Mouse (Mus musculus) hindbrain, postnatal 0 days (tissue): ENCODE data around the gene Nae1. TPM values are rescaled to one million over a fixed set of nuclear protein-coding genes. Genes with fewer than 3 reads are reported as not detected.
"Not testable (repeated sequence)": the region's sequence is repeated elsewhere in the genome, so short reads cannot be mapped to it uniquely, and the experiment has no call there.

Experiments
- ATAC-seq: fragments of 200-750 bp; cut with Nextera tagmentation; 2 replicates; pipeline ENCODE4 v1.8.0; 2017; ENCODE audit warnings: mild to moderate bottlenecking, moderate TSS enrichment, moderate library complexity
- DNase-seq: peaks from one replicate; pipeline ENCODE4 v3.0.0-alpha.2; 2015; ENCODE audit warnings: low spot score
- H3K27ac ChIP-seq: fragments of 300-500 bp; sonication (generic); 2 replicates; pipeline ENCODE4 v1.5.1; 2014; ENCODE audit warnings: mild to moderate bottlenecking
- H3K27me3 ChIP-seq: fragments of 300-500 bp; sonication (generic); 2 replicates; pipeline ENCODE4 v1.6.1; 2014; ENCODE audit warnings: low read length, mixed read lengths; ENCODE audit not compliant: insufficient read depth
- H3K36me3 ChIP-seq: fragments of 300-500 bp; sonication (generic); 2 replicates; pipeline ENCODE4 v1.6.1; 2014; ENCODE audit warnings: low read length, mixed read lengths; ENCODE audit not compliant: insufficient read depth
- H3K4me1 ChIP-seq: fragments of 300-500 bp; sonication (generic); 2 replicates; pipeline ENCODE4 v1.6.1; 2014; ENCODE audit warnings: antibody characterized with exemption, low read length, mixed read lengths; ENCODE audit not compliant: insufficient read depth
- H3K4me2 ChIP-seq: fragments of 300-500 bp; sonication (generic); 2 replicates; pipeline ENCODE4 v1.6.1; 2014; ENCODE audit warnings: low read depth, mild to moderate bottlenecking, low read length, moderate library complexity, mixed read lengths
- H3K4me3 ChIP-seq: fragments of 300-500 bp; sonication (generic); 2 replicates; pipeline ENCODE4 v1.5.1; 2014; ENCODE audit warnings: low read length
- H3K9ac ChIP-seq: fragments of 300-500 bp; sonication (generic); replicated peaks from 2 replicates; pipeline ENCODE4 v1.6.1; 2014; ENCODE audit warnings: mild to moderate bottlenecking, low read length, moderate library complexity, mixed read lengths
- H3K9me3 ChIP-seq: fragments of 300-500 bp; sonication (generic); 2 replicates; pipeline ENCODE4 v1.6.1; 2016; ENCODE audit warnings: low read length, mixed read lengths
- CTCF ChIP-seq: IDR thresholded peaks from 2 replicates; pipeline ENCODE4 v1.5.1; 2016; ENCODE audit warnings: antibody characterized with exemption, control low read depth, low read depth
- WGBS: fragments of 180-500 bp; shearing (Covaris S2); extraction: QIAGEN DNeasy Blood & Tissue Kit; methylation state at CpG from one replicate; pipeline ENCODE4 v1.1.7; 2014; 5-methylcytosine and 5-hydroxymethylcytosine counted together
- polyA plus RNA-seq: library from polyadenylated mRNA; unstranded; fragments of >200 nt; fragmentation: Nextera tagmentation; extraction: Ambion mirVana; gene quantifications from 2 replicates; pipeline ENCODE4 v1.2.1, GENCODE M21; 2015
- total RNA-seq: library from RNA; depleted of rRNA; stranded (reverse); fragments of >200 nt; gene quantifications from 2 replicates; pipeline ENCODE4 v1.2.3, GENCODE M21; 2014; rRNA removed

Nae1 gene
- total RNA-seq (32.9 and 44.4 TPM in 2 replicates), polyA plus RNA-seq (105 and 109 TPM in 2 replicates)

DNA sequence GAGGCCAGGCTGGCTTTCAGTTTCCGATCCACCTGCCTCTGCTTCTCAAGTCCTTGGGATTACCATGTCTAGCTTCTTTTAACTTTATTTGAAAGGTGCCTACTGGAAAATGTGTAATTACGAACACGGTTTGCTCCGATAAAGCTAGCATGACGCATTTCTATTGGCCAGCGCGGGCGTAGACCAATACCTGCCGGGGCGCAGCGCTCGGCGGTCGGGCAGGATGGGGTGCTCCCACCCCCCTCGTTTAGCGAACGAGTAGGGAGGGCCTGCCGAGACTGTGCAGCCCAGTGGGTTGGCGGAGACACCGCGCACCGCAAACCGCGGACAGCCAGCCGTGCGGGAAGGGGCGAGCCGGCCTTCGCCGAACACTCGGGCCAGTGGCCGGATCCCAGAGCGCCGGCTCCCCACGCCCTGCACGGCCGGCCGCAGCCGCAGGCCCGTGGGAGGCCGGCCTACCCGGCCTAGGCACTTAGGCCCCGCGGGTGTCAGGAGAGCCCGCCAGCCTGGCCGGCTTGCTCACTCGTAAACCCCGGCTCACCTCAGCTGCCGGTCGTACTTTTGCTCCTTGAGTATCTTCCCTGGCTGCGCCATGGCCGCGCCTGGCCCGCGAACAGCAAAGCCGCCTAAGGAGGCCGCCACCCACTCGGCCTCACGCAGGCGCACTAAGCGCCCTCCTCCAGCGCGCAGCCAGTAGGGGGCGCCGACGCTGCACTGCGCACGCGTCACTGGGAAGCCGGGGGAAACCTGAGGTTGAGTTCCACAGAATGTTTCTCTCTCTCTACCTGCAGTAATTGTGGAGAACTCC lies at the start of gene Nae1, which contains the start of gene Car7:
Gene Nae1 (minus strand): TSS at position 667 of the 808 bp plus-strand sequence.
Gene Car7 (plus strand): TSS at position 719 of the 808 bp plus-strand sequence.
- Histone ChIP-seq H3K4me3 (peak within 1 kb of the TSS; percentile 95), H3K36me3 (0 out of 2 replicates have a peak, but pooled peaks cover 6% of the 10 kb centered on the region), H3K27me3 (no peaks in the 10 kb centered on the region; the same call in 1 of the 2 replicates), H3K4me2 (peak within 1 kb of the TSS; percentile 88), H3K9ac (peak within 1 kb of the TSS; percentile 87), H3K4me1 (peaks cover 19% of the 10 kb centered on the region), H3K9me3 (no peaks in the 10 kb centered on the region), H3K27ac (peak within 1 kb of the TSS; percentile 84)
- ATAC-seq, result peak; percentile 94
- DNase-seq, result peak; percentile 96
- peak; percentile 93 for TF ChIP-seq CTCF
- under 1% methylated on average over 70 of the region's 70 CpGs for WGBS

DNA sequence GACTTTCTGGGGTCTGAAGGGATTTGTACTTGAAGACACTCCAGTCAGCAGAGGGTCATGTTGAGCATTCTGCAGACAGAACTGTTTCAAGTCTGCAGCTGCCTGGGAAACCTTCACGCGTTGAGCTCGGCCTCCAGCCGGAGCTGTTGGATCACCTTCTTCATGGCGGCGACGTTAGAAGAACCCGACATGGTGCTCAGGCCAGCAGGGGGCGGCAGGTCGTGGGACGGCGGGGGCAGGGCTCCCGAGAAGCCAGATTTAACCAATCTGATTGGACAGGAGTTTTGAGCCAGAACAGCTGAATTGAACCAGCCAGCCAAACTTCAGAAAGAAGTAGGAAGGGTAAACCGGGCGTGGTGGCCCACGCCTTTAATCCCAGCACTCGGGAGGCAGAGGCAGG lies 43.2 kb upstream of the Nae1 start:
- H3K9ac ChIP-seq, ATAC-seq, H3K4me1 ChIP-seq, H3K9me3 ChIP-seq, H3K36me3 ChIP-seq, H3K4me2 ChIP-seq, H3K27me3 ChIP-seq, DNase-seq, H3K27ac ChIP-seq, H3K4me3 ChIP-seq: not testable (repeated sequence)
- 77% methylated on average over 17 of the region's 17 CpGs for WGBS

DNA sequence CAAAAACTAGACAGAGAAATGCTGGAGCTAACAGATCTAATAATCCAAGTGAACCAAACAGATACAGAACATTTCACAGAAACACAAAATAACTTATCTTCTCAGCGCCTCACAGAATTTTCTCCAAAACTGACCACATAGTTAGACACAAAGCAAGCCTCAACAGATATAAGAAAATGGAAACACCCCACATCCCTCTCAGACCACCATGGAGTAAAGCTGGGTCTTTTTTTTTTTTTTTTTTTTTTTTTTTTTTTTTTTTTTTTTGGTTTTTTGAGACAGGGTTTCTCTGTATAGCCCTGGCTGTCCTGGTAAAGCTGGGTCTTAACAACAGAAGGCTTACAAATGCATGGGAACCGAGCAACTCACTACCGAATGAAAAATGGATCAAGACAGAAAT lies 42.4 kb upstream of the Nae1 start:
- no peaks in the 10 kb centered on the region for H3K27me3 ChIP-seq
- TF ChIP-seq CTCF, result no peak
- H3K27ac ChIP-seq, result no peak overlapping the region
- no peak overlapping the region for H3K9ac ChIP-seq
- no peaks in the 10 kb centered on the region for H3K4me1 ChIP-seq
- ATAC-seq (no peak), DNase-seq (no peak)
- no peaks in the 10 kb centered on the region for H3K36me3 ChIP-seq
- H3K4me2 ChIP-seq, result no peak overlapping the region
- WGBS, result 82% methylated on average over 3 of the region's 3 CpGs
- H3K9me3 ChIP-seq, result no peaks in the 10 kb centered on the region
- H3K4me3 ChIP-seq, result no peak overlapping the region

DNA sequence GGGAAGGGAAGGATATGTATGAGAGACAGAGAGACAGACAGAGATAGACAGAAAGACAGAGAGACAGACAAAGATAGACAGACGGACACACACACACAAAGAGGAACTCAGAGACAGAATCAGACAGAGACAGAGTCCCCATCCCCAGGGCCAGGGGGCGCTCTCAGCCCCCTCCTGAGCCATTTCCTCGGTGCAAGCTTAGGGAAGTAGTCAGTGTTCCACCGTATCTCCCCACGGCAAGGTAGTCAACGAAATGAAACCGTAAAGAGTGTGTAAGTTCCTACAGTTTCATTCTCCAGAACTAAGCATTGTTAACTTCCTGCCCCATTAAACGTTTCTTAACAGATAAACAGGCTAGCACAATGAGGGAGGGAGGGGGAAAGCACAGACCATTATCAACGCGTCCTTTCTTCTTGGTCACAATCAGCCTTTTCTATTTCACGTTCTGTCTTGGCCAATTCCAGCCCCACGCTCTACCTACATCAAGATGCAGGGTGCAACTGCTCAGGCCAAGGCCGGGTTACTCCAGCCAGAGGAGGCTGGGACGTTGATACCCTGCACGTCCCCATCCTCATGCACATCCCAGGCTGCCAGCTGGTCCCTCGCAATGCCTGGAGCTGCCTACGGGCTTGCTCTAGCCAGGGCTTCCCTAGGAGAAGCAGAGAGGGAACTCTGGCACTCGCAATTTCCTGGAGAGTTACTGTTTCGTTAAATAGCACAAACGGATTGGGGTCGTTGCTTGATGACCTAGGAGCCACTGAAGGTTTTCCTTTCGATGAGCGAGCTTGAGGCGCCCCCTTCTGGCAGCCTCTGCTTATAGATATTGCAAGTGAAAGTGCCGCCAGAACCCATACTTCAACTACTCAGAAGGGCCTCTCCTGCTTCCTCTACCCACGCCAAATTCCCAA lies 36.3 kb upstream of the Nae1 start:
- Histone ChIP-seq H3K4me3 (peak overlapping the region; percentile 37), H3K9ac (peak overlapping the region; percentile 22; the same call in 1 of the 2 replicates), H3K4me1 (no peaks in the 10 kb centered on the region), H3K4me2 (peak overlapping the region; percentile 80), H3K9me3 (no peaks in the 10 kb centered on the region), H3K27ac (no peak overlapping the region), H3K27me3 (no peaks in the 10 kb centered on the region), H3K36me3 (no peaks in the 10 kb centered on the region)
- TF ChIP-seq CTCF, result peak; percentile 75
- 5% methylated on average over 26 of the region's 26 CpGs for WGBS
- peak; percentile 90 for DNase-seq
- peak; percentile 79 for ATAC-seq

DNA sequence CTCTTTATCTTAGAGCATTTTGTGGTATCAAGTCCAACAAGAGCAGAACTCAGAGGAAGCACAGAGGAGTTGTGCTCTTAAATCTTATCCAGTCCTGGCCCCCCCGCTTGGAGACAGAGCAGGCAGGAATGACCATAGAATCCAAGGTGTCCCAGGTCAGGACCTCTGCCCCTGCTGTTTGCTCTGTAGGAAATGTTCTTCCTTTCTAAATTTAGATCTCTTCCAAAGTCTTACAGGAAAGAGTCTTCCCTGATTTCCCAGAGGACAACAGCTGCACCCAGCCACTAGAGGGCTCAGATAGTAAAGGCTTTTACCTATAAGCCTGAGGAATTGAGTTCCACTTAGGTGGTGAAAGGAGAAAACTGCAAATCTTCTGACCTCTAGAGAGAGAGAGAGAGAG lies 35.1 kb upstream of the Nae1 start:
- peak; percentile 53 for TF ChIP-seq CTCF
- ATAC-seq (no peak), DNase-seq (peak; percentile 47)
- H3K27me3 ChIP-seq, result no peaks in the 10 kb centered on the region
- H3K27ac ChIP-seq, result no peak overlapping the region
- no peaks in the 10 kb centered on the region for H3K36me3 ChIP-seq
- H3K9ac ChIP-seq, result no peak overlapping the region
- 57% methylated on average over 1 of the region's 1 CpGs for WGBS
- no peaks in the 10 kb centered on the region for H3K4me1 ChIP-seq
- no peaks in the 10 kb centered on the region for H3K9me3 ChIP-seq
- no peak overlapping the region for H3K4me2 ChIP-seq
- H3K4me3 ChIP-seq, result no peak overlapping the region

DNA sequence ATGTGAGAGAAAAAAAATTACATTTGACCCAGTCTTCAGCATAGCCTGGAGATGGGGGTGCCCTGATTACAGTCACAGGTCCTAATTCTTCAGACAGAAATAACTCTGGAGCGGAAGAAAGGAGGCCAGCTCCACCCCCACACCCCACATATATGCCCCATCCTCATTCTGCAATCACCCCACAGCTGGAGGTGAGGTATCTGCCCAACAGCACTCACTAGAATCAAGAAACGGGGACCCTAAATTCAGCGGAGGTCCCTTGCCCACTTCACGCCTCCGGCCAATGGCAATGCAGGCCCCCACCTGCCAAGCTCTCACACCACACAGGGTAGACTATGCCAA lies 31.0 kb upstream of the Nae1 start:
- Histone ChIP-seq H3K9me3 (no peaks in the 10 kb centered on the region), H3K27ac (no peak overlapping the region), H3K9ac (no peak overlapping the region), H3K4me1 (no peaks in the 10 kb centered on the region), H3K4me2 (no peak overlapping the region), H3K27me3 (no peaks in the 10 kb centered on the region), H3K36me3 (no peaks in the 10 kb centered on the region), H3K4me3 (no peak overlapping the region)
- TF ChIP-seq CTCF, result no peak
- 98% methylated on average over 5 of the region's 5 CpGs for WGBS
- DNase-seq (no peak), ATAC-seq (peak; percentile 10; the same call in 1 of the 2 replicates)
